Comparison of ENCODE assay signal across 26 mouse cellular contexts in the genomic region with DNA sequence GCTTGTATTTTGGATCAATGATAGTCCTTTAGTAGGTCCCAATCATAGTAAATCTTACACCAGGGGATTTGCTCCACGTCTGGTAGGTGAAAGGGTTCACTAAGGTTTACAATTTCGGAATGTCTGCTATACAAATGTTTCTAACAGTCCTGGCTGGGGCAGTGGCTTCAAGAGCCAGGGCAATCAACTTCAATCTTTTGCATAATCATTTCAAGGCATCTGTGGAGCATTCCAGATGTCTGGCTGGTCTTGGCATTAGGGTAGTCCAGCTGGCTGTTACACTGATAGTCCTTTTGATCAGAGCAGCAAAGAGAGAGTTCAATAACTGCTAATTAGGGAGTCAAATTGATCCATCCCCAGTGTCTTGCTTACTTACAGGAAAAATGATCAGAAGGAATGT.
DNase-seq lines count a peak whose midpoint lies in the region; ATAC-seq lines count a peak whose summit lies in the region.
"Had no signal": no experiment of that assay in that cellular context is flagged by ENCODE, and none has a peak within 500 bp of the region (broad histone marks: within the 10 kb centered on the region; RNA-seq: fewer than 3 reads in every experiment).

No protein-coding gene starts in this region.

- no peak overlapping the region for H3K27ac ChIP-seq in embryonic facial prominence, embryonic 11.5 days (replicated peaks; ENCODE audit: low read depth, low read length)
- no peak overlapping the region for H3K27ac ChIP-seq in kidney, embryonic 15.5 days
- H3K27ac ChIP-seq: embryonic facial prominence, embryonic 15.5 days; forebrain, embryonic 12.5 days; forebrain, embryonic 15.5 days; heart, embryonic 15.5 days; hindbrain, embryonic 10.5 days; hindbrain, embryonic 13.5 days; intestine, embryonic 15.5 days had no signal

- H3K9me3 ChIP-seq in embryonic facial prominence, embryonic 11.5 days (replicated peaks; ENCODE audit: control insufficient read depth, low read length): no peaks in the 10 kb centered on the region
- no peaks in the 10 kb centered on the region for H3K9me3 ChIP-seq in kidney, embryonic 15.5 days (replicated peaks)
- H3K9me3 ChIP-seq: embryonic facial prominence, embryonic 15.5 days; forebrain, embryonic 12.5 days; forebrain, embryonic 15.5 days; heart, embryonic 12.5 days; heart, embryonic 15.5 days; hindbrain, embryonic 10.5 days; hindbrain, embryonic 13.5 days; intestine, embryonic 15.5 days had no signal

- H3K9ac ChIP-seq in embryonic facial prominence, embryonic 11.5 days (replicated peaks; ENCODE audit: low read length): no peak overlapping the region
- no peak overlapping the region for H3K9ac ChIP-seq in kidney, embryonic 15.5 days
- H3K9ac ChIP-seq: embryonic facial prominence, embryonic 15.5 days; forebrain, embryonic 12.5 days; forebrain, embryonic 15.5 days; heart, embryonic 12.5 days; heart, embryonic 15.5 days; hindbrain, embryonic 13.5 days; intestine, embryonic 15.5 days had no signal

- H3K4me2 ChIP-seq in embryonic facial prominence, embryonic 11.5 days (ENCODE audit: low read depth, low read length): no peak overlapping the region
- H3K4me2 ChIP-seq in kidney, embryonic 15.5 days: no peak overlapping the region
- H3K4me2 ChIP-seq: embryonic facial prominence, embryonic 15.5 days; forebrain, embryonic 12.5 days; forebrain, embryonic 15.5 days; heart, embryonic 12.5 days; heart, embryonic 15.5 days; hindbrain, embryonic 13.5 days; intestine, embryonic 15.5 days had no signal

- H3K4me3 ChIP-seq in embryonic facial prominence, embryonic 11.5 days (ENCODE audit: low read depth, low read length): no peak overlapping the region
- no peak overlapping the region for H3K4me3 ChIP-seq in kidney, embryonic 15.5 days (replicated peaks)
- H3K4me3 ChIP-seq: embryonic facial prominence, embryonic 15.5 days; forebrain, embryonic 12.5 days; forebrain, embryonic 15.5 days; heart, embryonic 12.5 days; heart, embryonic 15.5 days; hindbrain, embryonic 10.5 days; hindbrain, embryonic 13.5 days; intestine, embryonic 15.5 days had no signal

- no peaks in the 10 kb centered on the region for H3K4me1 ChIP-seq in embryonic facial prominence, embryonic 11.5 days (ENCODE audit: control insufficient read depth, insufficient read depth, low read length)
- H3K4me1 ChIP-seq in kidney, embryonic 15.5 days: no peaks in the 10 kb centered on the region
- H3K4me1 ChIP-seq: embryonic facial prominence, embryonic 15.5 days; forebrain, embryonic 12.5 days; forebrain, embryonic 15.5 days; heart, embryonic 15.5 days; hindbrain, embryonic 10.5 days; hindbrain, embryonic 13.5 days; intestine, embryonic 15.5 days had no signal

- peak; percentile 3 for DNase-seq in brain, adult 2 months (ENCODE audit: low read depth, low spot score)
- DNase-seq in embryo, embryonic 10.5 days (ENCODE audit: low spot score): peak; percentile 41
- peak; percentile 72 for DNase-seq in embryonic facial prominence, embryonic 11.5 days (ENCODE audit: low spot score)
- DNase-seq in ovary, postnatal 10 days (ENCODE audit: low spot score): no peak
- DNase-seq in adrenal gland, postnatal 14 days: no peak
- DNase-seq: adrenal gland, adult 2 months; adrenal gland, postnatal 25 days; cerebellum, adult 18-20 months; cerebellum, adult 9-10 months; cerebellum, postnatal 14 days; gastrocnemius, postnatal 25 days; heart, adult 18-20 months; heart, postnatal 10 days; heart, postnatal 36 days; kidney, adult 11 months had no signal

- H3K27me3 ChIP-seq in embryonic facial prominence, embryonic 11.5 days (ENCODE audit: control insufficient read depth, insufficient read depth, low read length): no peaks in the 10 kb centered on the region
- H3K27me3 ChIP-seq in kidney, embryonic 15.5 days: no peaks in the 10 kb centered on the region
- H3K27me3 ChIP-seq: embryonic facial prominence, embryonic 15.5 days; forebrain, embryonic 12.5 days; forebrain, embryonic 15.5 days; heart, embryonic 12.5 days; heart, embryonic 15.5 days; hindbrain, embryonic 13.5 days; intestine, embryonic 15.5 days had no signal

- ATAC-seq in embryonic facial prominence, embryonic 11.5 days (replicated peaks; ENCODE audit: insufficient number of reproducible peaks, low FRiP score, low TSS enrichment, low read depth): peak; percentile 56; the same call in 1 of the 2 replicates
- no peak for ATAC-seq in kidney, embryonic 15.5 days (replicated peaks; ENCODE audit: low FRiP score)
- ATAC-seq: CD4-positive, CD25-positive, alpha-beta regulatory T cell, adult 4 months; forebrain, embryonic 15.5 days; hindbrain, embryonic 16.5 days; intestine, embryonic 15.5 days had no signal

- WGBS in embryonic facial prominence, embryonic 11.5 days: 32% methylated on average over 2 of the region's 2 CpGs
- 48% methylated on average over 2 of the region's 2 CpGs for WGBS in kidney, embryonic 15.5 days

- no peaks in the 10 kb centered on the region for H3K36me3 ChIP-seq in embryonic facial prominence, embryonic 11.5 days (replicated peaks; ENCODE audit: control insufficient read depth, insufficient read depth, low read depth, low read length)
- H3K36me3 ChIP-seq in kidney, embryonic 15.5 days: no peaks in the 10 kb centered on the region
- H3K36me3 ChIP-seq: embryonic facial prominence, embryonic 15.5 days; forebrain, embryonic 12.5 days; forebrain, embryonic 15.5 days; heart, embryonic 12.5 days; heart, embryonic 15.5 days; hindbrain, embryonic 10.5 days; hindbrain, embryonic 13.5 days; intestine, embryonic 15.5 days had no signal

Comparison
In these comparisons a context has a peak if more than half of its experiments do, and no peak if none do; other contexts are left out.
1. DNase-seq: peak in brain, adult 2 months (single experiment), embryo, embryonic 10.5 days (single experiment) and embryonic facial prominence, embryonic 11.5 days (single experiment); none in ovary, postnatal 10 days (single experiment) and adrenal gland, postnatal 14 days (single experiment).